Mouse (Mus musculus): ENCODE results near the gene Mios. TPM values are rescaled to one million over a fixed set of nuclear protein-coding genes. Genes with fewer than 3 reads are reported as not detected.

Mios gene
- total and polyA plus RNA-seq, 3 experiments = 23.7 to 27.7 (median 24.1) TPM

GRCm38 (mm10) chr6:8259667-8260044 is 50.6 kb downstream of the Mios start:
- peaks cover 0 to 9% of the 10 kb centered on the region in 2 experiments for H3K36me3 ChIP-seq (replicated peaks in 1 of 2; ENCODE audit: control insufficient read depth in 1 of 2, insufficient read depth in 1 of 2, low read length in 1 of 2)
- H3K9ac ChIP-seq (ENCODE audit: insufficient read depth, low read depth) = peak overlapping the region; percentile 84
- DNase-seq (ENCODE audit: extremely low read depth) = no peak
- no peaks in the 10 kb centered on the region for H3K27me3 ChIP-seq (replicated peaks)
- H3K27ac ChIP-seq (ENCODE audit: insufficient read depth, low read depth) = peak overlapping the region; percentile 29; the same call in 1 of the 2 replicates
- dilution Hi-C loops (cut with MboI; ENCODE audit: extremely low pct_ligation_motif_present, extremely low pct_unique_long_range_greater_than_20kb, low sequenced_read_pairs) (no loop called here), in situ Hi-C loops (cut with MboI; ENCODE audit: low pct_ligation_motif_present, low pct_unique_long_range_greater_than_20kb, low sequenced_read_pairs) (no loop called here)
- peaks cover 0 to 7% of the 10 kb centered on the region in 2 experiments; a peak in 2 of 4 replicates for H3K4me1 ChIP-seq (ENCODE audit: control insufficient read depth in 1 of 2, insufficient read depth in 2 of 2)
- TF ChIP-seq ZMIZ1 (IDR thresholded peaks at IDR 0.05; ENCODE audit: low read depth, low read length) = no peak
- TF ChIP-seq GABPA (IDR thresholded peaks at IDR 0.05; ENCODE audit: insufficient replicate concordance, low read depth, low read length) = no peak
- TF ChIP-seq POLR2AphosphoS2 (IDR thresholded peaks at IDR 0.05; ENCODE audit: low read depth, low read length) = no peak
- peak overlapping the region; percentile 85 to 94 (median 93) for H3K4me3 ChIP-seq (replicated peaks in 1 of 3; ENCODE audit: low read depth in 2 of 3, low read length in 2 of 3, poor library complexity in 1 of 3)
- no peaks in the 10 kb centered on the region for H3K9me3 ChIP-seq (replicated peaks; ENCODE audit: low read length)
- peaks cover 22% of the 10 kb centered on the region for H3K79me2 ChIP-seq (replicated peaks; ENCODE audit: control insufficient read depth, extremely low read depth, insufficient read depth, poor library complexity, severe bottlenecking)
- H3K4me2 ChIP-seq (ENCODE audit: insufficient read depth, low read depth, poor library complexity, severe bottlenecking) = peak overlapping the region; percentile 91

GRCm38 (mm10) chr6:8271047-8271446 is 62.0 kb downstream of the Mios start:
- Histone ChIP-seq H3K27ac (ENCODE audit: insufficient read depth, low read depth) (no peak overlapping the region), H3K9me3 (replicated peaks; ENCODE audit: low read length) (no peaks in the 10 kb centered on the region), H3K4me3 (replicated peaks in 1 of 3; ENCODE audit: low read depth in 2 of 3, low read length in 2 of 3, poor library complexity in 1 of 3) (no peak overlapping the region), H3K79me2 (replicated peaks; ENCODE audit: control insufficient read depth, extremely low read depth, insufficient read depth, poor library complexity, severe bottlenecking) (no peaks in the 10 kb centered on the region; the same call in none of the 2 replicates), H3K27me3 (replicated peaks) (no peaks in the 10 kb centered on the region), H3K9ac (ENCODE audit: insufficient read depth, low read depth) (no peak overlapping the region), H3K36me3 (replicated peaks in 1 of 2; ENCODE audit: control insufficient read depth in 1 of 2, insufficient read depth in 1 of 2, low read length in 1 of 2) (peaks cover 3 to 9% of the 10 kb centered on the region in 2 experiments), H3K4me2 (ENCODE audit: insufficient read depth, low read depth, poor library complexity, severe bottlenecking) (no peak overlapping the region), H3K4me1 (ENCODE audit: control insufficient read depth in 1 of 2, insufficient read depth in 2 of 2) (peaks cover 0 to 39% of the 10 kb centered on the region in 2 experiments; a peak in 2 of 4 replicates)
- TF ChIP-seq NRF1 (IDR thresholded peaks at IDR 0.05; ENCODE audit: low read depth, low read length) (no peak), HCFC1 (IDR thresholded peaks at IDR 0.05; ENCODE audit: low read depth, low read length) (no peak), JUND (conservative IDR thresholded peaks at IDR 0.05; ENCODE audit: low read depth, low read length) (no peak), ZMIZ1 (IDR thresholded peaks at IDR 0.05; ENCODE audit: low read depth, low read length) (no peak), MAFK (IDR thresholded peaks at IDR 0.05; ENCODE audit: insufficient replicate concordance, low read length) (no peak), TBP (conservative IDR thresholded peaks at IDR 0.05; ENCODE audit: low read depth, low read length) (no peak), MAZ (IDR thresholded peaks at IDR 0.05; ENCODE audit: low read depth, low read length) (no peak), KAT2A (IDR thresholded peaks at IDR 0.05; ENCODE audit: insufficient replicate concordance, low read length) (no peak), JUN (IDR thresholded peaks at IDR 0.05; ENCODE audit: insufficient read depth, low read depth, low read length) (no peak), ZC3H11A (IDR thresholded peaks at IDR 0.05; ENCODE audit: low read depth, low read length) (no peak), NELFE (IDR thresholded peaks at IDR 0.05; ENCODE audit: low read depth, low read length) (no peak), BHLHE40 (IDR thresholded peaks at IDR 0.05; ENCODE audit: low read depth, low read length) (no peak), E2F4 (IDR thresholded peaks at IDR 0.05; ENCODE audit: insufficient replicate concordance, low read depth, low read length) (no peak), POLR2A (IDR thresholded peaks at IDR 0.05; ENCODE audit: low read depth, low read length) (no peak), RAD21 (IDR thresholded peaks at IDR 0.05; ENCODE audit: low read depth, low read length) (no peak)
- in situ Hi-C loops (cut with MboI; ENCODE audit: low pct_ligation_motif_present, low pct_unique_long_range_greater_than_20kb, low sequenced_read_pairs) (no loop called here), dilution Hi-C loops (cut with MboI; ENCODE audit: extremely low pct_ligation_motif_present, extremely low pct_unique_long_range_greater_than_20kb, low sequenced_read_pairs) (no loop called here)
- no peak for DNase-seq (ENCODE audit: extremely low read depth)
